Mouse (Mus musculus): Measurements from ENCODE around the gene Cldn10.
"Not testable (repeated sequence)": the region's sequence is repeated elsewhere in the genome, so short reads cannot be mapped to it uniquely, and the experiment has no call there.

- TF ChIP-seq CTCF (IDR thresholded peaks at IDR 0.05; ENCODE audit: borderline replicate concordance, extremely low read depth, insufficient read depth, insufficient read length); POLR2A (IDR thresholded peaks at IDR 0.05; ENCODE audit: borderline replicate concordance, extremely low read depth, insufficient read depth, insufficient read length, poor library complexity, severe bottlenecking): not testable (repeated sequence)
Observed at GRCm38 (mm10) chr14:118763362-118763761, 24.3 kb upstream of the Cldn10 start.

All from brain, embryonic 14.5 days (tissue).